Mouse (Mus musculus): ENCODE measurements at regions not wholly inside any gene's neighbourhood (a gene's known extent, or its start where the extent isn't known, plus 50 kb on each side); places are given as distances from the start of the nearest gene placed in this dataset.

- TF ChIP-seq POLR2A (IDR thresholded peaks at IDR 0.05; ENCODE audit: borderline replicate concordance, extremely low read depth, low read depth, low read length) (no peak), CTCF (IDR thresholded peaks at IDR 0.05; ENCODE audit: insufficient read depth, low read length) (no peak)
- 76% methylated on average over 15 of the region's 15 CpGs for WGBS
These were observed 412.3 kb downstream of the Sox9 start for GRCm38 (mm10) chr11:113194144-113194827.

More at GRCm38 (mm10) chr11:113194144-113194827, 412.3 kb downstream of the Sox9 start:
- Histone ChIP-seq H3K4me3 (replicated peaks; ENCODE audit: extremely low read depth, low read depth, low read length) (no peak overlapping the region), H3K4me1 (ENCODE audit: control insufficient read depth, insufficient read depth, low read length) (no peaks in the 10 kb centered on the region)
- no peak for DNase-seq
